Mouse (Mus musculus) kidney, postnatal 25 days (tissue): ENCODE measurements around the gene Prkrip1.
"Not testable (repeated sequence)": the region's sequence is repeated elsewhere in the genome, so short reads cannot be mapped to it uniquely, and the experiment has no call there.

Experiments used
- DNase-seq, 2 experiments: peaks; one replicate each; pipeline ENCODE4 v3.0.0; 2021; ENCODE audit warnings: mixed read lengths in 2 of 2

Gene Prkrip1

GRCm38 (mm10) chr5:136160084-136160483, 38.7 kb downstream of the Prkrip1 start:
- DNase-seq = peak; percentile 20 to 57

- DNase-seq = peak; percentile 25 to 60
Measured at GRCm38 (mm10) chr5:136155399-136155798, 43.4 kb downstream of the Prkrip1 start.

- no peak for DNase-seq
Measured at GRCm38 (mm10) chr5:136152365-136152764, 46.4 kb downstream of the Prkrip1 start.

- DNase-seq = not testable (repeated sequence)
Measured at GRCm38 (mm10) chr5:136149134-136149576, 49.6 kb downstream of the Prkrip1 start.

DNA sequence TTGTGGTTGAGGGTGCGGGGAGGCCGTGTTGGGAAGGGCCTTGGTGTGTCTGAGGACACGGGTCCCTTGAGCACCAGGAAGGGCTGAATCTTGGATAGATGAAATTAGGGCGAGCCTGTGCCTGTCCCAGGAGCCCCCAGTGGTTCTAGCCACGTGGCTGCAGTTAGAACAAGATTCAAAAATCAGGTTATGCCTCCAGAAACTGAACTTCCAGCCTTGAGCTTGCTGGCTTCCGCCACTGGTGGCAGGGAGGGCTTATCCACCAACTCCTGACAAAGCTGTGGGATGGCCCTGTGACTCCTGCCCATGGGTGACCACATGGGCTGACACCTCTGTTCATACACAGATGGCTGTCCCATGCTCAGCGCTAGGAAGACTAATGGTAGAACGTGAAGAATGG, 51.1 kb downstream of the Prkrip1 start:
- DNase-seq = no peak

GRCm38 (mm10) chr5:136146936-136147335, 51.8 kb downstream of the Prkrip1 start:
- no peak for DNase-seq

DNA sequence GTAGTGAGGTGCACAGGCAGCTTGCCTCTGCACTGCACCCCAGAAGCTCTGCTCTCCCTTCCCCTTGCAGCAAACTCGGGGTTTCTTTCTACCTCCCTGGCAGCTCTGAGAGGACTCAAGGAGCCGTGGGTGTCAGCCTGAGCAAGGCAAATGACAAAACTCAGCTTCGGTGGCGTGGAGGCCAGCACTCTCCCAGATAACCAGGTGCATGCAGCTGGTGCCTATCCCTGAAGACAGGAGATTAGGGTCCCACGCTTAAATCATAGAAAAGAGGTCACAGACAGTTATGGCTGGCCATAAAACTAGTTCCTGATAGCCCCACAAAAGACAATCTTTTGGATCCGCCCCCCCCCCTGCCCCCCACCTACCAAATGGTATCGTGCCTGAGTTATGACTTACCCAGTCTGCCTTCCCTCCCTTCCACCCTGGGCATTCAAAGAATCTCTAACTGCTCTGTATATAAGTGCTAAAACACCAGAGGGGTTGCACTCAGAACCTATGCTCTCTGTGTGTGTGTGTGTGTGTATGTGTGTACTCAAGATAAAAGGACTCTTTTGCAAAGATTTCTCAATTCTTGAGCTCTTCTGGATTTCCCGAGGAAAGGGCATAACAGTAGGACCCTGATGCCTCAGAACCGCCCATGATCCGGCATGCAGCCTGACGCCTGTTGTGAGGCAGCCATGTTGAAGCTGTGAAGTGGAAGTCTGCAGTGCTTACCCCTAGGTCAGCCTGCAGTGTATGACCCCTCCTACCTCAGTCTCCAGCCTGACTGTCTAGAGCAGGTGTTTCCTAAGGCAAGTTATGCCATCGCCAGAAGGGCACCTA, 53.9 kb downstream of the Prkrip1 start:
- DNase-seq = no peak

- DNase-seq = peak in 1 of 2 experiments; percentile 25
Measured at GRCm38 (mm10) chr5:136143161-136143755, 55.5 kb downstream of the Prkrip1 start.

- DNase-seq = no peak
Measured at GRCm38 (mm10) chr5:136142746-136143145, 56.0 kb downstream of the Prkrip1 start.

GRCm38 (mm10) chr5:136140057-136140482, 58.7 kb downstream of the Prkrip1 start:
- DNase-seq = no peak

- DNase-seq = no peak
Measured at GRCm38 (mm10) chr5:136139393-136139792, 59.4 kb downstream of the Prkrip1 start.

DNA sequence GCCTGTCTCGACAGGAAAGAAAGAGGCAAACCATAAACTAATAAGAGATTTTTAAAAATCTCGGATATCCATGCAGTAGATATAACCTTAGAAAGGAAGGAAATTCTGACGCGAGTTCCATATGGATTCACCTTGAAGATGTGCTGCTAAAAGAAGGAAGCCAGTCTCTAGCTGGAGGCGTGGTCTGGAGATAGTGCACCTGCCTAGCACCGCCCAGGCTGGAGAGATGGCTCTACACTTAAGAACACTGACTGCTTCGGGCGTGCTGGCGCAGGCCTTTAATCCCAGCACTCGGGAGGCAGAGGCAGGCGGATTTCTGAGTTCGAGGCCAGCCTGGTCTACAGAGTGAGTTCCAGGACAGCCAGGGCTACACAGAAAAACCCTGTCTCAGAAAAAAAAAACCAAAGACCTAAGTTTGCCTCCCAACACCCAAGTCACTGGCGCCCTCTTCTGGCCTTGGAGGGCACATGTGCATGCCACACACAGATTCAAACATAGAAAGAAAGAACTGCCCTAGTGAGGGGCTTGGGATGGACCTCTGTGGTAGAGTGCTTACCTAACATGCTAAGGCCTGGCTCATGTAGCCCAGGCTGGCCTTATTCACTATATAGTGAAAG, 61.0 kb downstream of the Prkrip1 start:
- peak; percentile 57 to 63 for DNase-seq

- DNase-seq = no peak
Measured at GRCm38 (mm10) chr5:136136292-136136990, 62.3 kb downstream of the Prkrip1 start.

DNA sequence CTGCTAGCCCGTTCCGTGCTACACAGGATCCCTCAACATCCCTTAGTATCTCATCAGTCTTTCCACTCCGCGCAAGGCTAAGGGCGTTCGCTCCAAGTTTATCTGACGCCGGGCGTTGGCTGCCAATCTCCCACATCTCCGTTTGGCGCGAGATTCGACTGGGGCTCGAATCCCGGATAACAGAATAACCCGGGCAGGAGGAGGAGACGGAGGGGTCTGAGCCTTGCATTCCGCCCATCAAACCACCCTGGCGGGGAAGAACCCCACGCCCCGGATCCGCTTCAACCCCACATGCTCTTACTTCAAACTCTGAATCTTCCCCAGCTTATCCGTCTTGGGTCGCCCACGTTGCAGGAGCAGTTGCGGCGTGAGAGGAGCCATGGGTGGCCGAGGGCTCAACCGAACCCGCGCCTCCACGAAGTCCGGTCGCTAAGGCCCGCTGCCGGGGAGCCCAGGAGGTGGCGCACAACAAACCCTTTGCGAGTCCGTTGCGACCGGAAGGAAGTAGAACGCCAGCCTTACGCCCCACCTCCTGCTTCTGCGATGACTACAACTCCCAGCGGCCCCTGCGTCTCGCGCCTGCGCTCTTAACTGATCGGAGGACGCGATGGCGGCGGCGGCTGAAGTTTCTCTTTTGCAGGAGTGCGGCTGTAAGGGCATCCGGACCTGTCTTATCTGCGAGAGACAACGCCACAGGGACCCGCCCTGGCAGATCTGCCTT, 63.0 kb downstream of the Prkrip1 start, which contains the start of the genes Lrwd1 and Alkbh4:
TSS of gene Lrwd1 (minus strand) at position 504 of the 721 bp plus-strand sequence.
TSS of gene Alkbh4 (plus strand) at position 576 of the 721 bp plus-strand sequence.
- DNase-seq = peak; percentile 98
